Mouse (Mus musculus): ENCODE results near the gene Rnaset2a. TPM values are rescaled to one million over a fixed set of nuclear protein-coding genes. Genes with fewer than 3 reads are reported as not detected.
"Not testable (repeated sequence)": the region's sequence is repeated elsewhere in the genome, so short reads cannot be mapped to it uniquely, and the experiment has no call there.

The Rnaset2a gene
- total and polyA plus RNA-seq, 2 experiments from 2014 or later, result 12.6 to 16.8 TPM

- no peaks in the 10 kb centered on the region for H3K4me1 ChIP-seq (ENCODE audit: insufficient read depth)
- no peak overlapping the region for H3K4me3 ChIP-seq (ENCODE audit: low read depth, low read length)
- H3K36me3 ChIP-seq (ENCODE audit: insufficient read depth), result peaks cover 48% of the 10 kb centered on the region
- ATAC-seq (no peak), DNase-seq (no peak)
- no peak overlapping the region for H3K27ac ChIP-seq (ENCODE audit: low read depth, low read length)
- no peak for TF ChIP-seq CTCF (IDR thresholded peaks at IDR 0.05; ENCODE audit: low read depth)
- H3K27me3 ChIP-seq (ENCODE audit: insufficient read depth, low read length), result no peaks in the 10 kb centered on the region
- 75% methylated on average over 4 of the region's 4 CpGs for WGBS
- H3K9ac ChIP-seq, result no peak overlapping the region
- H3K9me3 ChIP-seq (ENCODE audit: low read length), result no peaks in the 10 kb centered on the region
- no peak overlapping the region for H3K4me2 ChIP-seq (ENCODE audit: low read depth)
Observed at GRCm38 (mm10) chr17:8171081-8171480, 23.2 kb upstream of the Rnaset2a start.

- no peak for ATAC-seq
- Histone ChIP-seq H3K4me1 (ENCODE audit: insufficient read depth) (no peaks in the 10 kb centered on the region), H3K9ac (no peak overlapping the region), H3K9me3 (ENCODE audit: low read length) (no peaks in the 10 kb centered on the region), H3K4me2 (ENCODE audit: low read depth) (no peak overlapping the region), H3K27me3 (ENCODE audit: insufficient read depth, low read length) (no peaks in the 10 kb centered on the region), H3K36me3 (ENCODE audit: insufficient read depth) (peaks cover 43% of the 10 kb centered on the region), H3K4me3 (ENCODE audit: low read depth, low read length) (no peak overlapping the region), H3K27ac (ENCODE audit: low read depth, low read length) (no peak overlapping the region)
- no peak for DNase-seq
- 93% methylated on average over 7 of the region's 7 CpGs for WGBS
- no peak for TF ChIP-seq CTCF (IDR thresholded peaks at IDR 0.05; ENCODE audit: low read depth)
Observed at GRCm38 (mm10) chr17:8170331-8170730, 22.4 kb upstream of the Rnaset2a start.

DNA sequence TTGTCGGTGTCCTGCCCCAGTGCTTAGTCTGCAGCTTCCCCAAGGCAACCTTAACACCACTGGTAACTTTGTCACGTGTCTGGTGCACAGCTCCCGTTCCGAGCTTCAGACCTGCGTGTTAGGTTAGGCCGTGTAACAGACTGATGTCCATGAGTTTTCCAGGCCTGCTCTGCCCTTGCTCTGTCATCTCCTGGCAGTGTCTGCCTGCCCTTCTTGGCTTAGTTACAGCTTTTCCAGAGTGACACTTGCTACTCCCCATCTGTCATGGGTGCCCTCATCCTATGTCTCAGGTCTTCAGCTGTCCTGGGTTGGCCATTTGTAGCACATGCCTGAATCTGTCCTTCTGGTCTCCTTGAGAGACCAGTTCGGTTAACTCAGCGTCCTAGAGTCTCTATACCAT, 19.5 kb upstream of the Rnaset2a start:
- H3K9me3 ChIP-seq (ENCODE audit: low read length); H3K4me3 ChIP-seq (ENCODE audit: low read depth, low read length); H3K9ac ChIP-seq; DNase-seq; ATAC-seq; H3K4me1 ChIP-seq (ENCODE audit: insufficient read depth); H3K27me3 ChIP-seq (ENCODE audit: insufficient read depth, low read length); H3K27ac ChIP-seq (ENCODE audit: low read depth, low read length); H3K4me2 ChIP-seq (ENCODE audit: low read depth): not testable (repeated sequence)
- H3K36me3 ChIP-seq (ENCODE audit: insufficient read depth), result peaks cover 19% of the 10 kb centered on the region
- WGBS, result 89% methylated on average over 6 of the region's 8 CpGs

DNA sequence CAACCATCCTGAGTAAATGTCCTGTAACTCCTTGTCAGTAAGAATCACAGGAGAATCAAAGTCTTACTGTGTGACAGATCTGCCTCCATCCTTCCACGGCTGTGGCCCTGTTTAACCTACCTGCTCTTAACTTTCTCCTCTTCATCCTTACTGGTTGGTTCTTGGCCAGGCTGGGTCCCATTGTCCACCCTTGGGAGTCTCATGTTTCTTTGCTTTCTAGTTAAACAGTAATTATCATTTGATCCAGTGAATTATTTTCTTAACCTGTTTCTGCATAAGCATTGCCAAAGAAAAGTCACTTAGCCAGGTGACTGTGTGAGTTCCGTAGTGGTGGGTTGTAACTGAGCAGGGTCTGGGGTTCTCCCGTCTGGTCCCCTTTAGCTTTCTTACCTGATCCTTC, 18.6 kb upstream of the Rnaset2a start:
- Histone ChIP-seq H3K36me3 (ENCODE audit: insufficient read depth) (peaks cover 14% of the 10 kb centered on the region), H3K4me2 (ENCODE audit: low read depth) (peak overlapping the region; percentile 42)
- not testable (repeated sequence) for H3K4me1 ChIP-seq (ENCODE audit: insufficient read depth); H3K27me3 ChIP-seq (ENCODE audit: insufficient read depth, low read length); H3K4me3 ChIP-seq (ENCODE audit: low read depth, low read length); H3K9ac ChIP-seq; H3K27ac ChIP-seq (ENCODE audit: low read depth, low read length); DNase-seq; H3K9me3 ChIP-seq (ENCODE audit: low read length); ATAC-seq
- 80% methylated on average over 1 of the region's 3 CpGs for WGBS

DNA sequence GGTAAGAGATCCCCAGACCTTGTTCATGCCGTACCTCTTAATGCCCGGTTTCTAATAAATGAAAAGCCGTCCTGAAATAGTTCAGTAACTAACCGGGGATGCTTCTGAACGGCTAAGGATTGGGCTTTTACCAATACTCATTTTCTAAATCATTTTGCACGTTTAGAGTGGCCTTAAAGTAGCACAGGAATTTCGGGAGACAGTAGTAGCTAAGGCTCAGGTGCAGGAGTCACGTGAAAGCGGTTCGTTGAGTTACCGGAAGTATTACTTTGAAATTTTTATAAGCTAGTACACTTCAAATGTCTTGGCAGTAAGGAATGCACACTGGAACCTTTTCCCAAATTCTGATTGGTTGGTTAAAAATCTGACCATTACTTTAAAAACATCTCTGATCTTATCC, 18.1 kb upstream of the Rnaset2a start:
- DNase-seq; H3K4me1 ChIP-seq (ENCODE audit: insufficient read depth); H3K9me3 ChIP-seq (ENCODE audit: low read length); ATAC-seq; H3K27ac ChIP-seq (ENCODE audit: low read depth, low read length); H3K27me3 ChIP-seq (ENCODE audit: insufficient read depth, low read length); H3K9ac ChIP-seq: not testable (repeated sequence)
- peaks cover 14% of the 10 kb centered on the region for H3K36me3 ChIP-seq (ENCODE audit: insufficient read depth)
- H3K4me3 ChIP-seq (ENCODE audit: low read depth, low read length), result peak overlapping the region; percentile 45
- H3K4me2 ChIP-seq (ENCODE audit: low read depth), result peak overlapping the region; percentile 42
- 0% methylated on average over 11 of the region's 11 CpGs for WGBS

DNA sequence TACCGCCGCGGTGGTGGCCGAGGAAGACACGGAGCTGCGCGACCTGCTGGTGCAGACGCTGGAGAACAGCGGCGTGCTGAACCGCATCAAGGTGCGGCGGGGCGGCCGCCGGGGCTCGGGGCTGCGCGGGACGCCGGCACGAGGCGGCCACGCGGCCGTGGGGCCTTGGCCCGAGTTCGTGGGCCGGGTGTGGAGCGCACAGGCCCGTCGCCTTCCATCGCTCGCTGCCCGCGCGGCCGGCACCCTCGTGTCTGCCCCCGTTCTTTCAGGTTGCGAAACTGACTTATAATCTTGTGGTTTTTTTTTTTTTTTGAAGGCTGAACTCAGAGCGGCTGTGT, 17.7 kb upstream of the Rnaset2a start:
- peaks cover 12% of the 10 kb centered on the region for H3K36me3 ChIP-seq (ENCODE audit: insufficient read depth)
- not testable (repeated sequence) for H3K27me3 ChIP-seq (ENCODE audit: insufficient read depth, low read length); H3K9ac ChIP-seq; H3K4me1 ChIP-seq (ENCODE audit: insufficient read depth); ATAC-seq; H3K27ac ChIP-seq (ENCODE audit: low read depth, low read length); H3K9me3 ChIP-seq (ENCODE audit: low read length)
- DNase-seq, result peak; percentile 13
- peak overlapping the region; percentile 45 for H3K4me3 ChIP-seq (ENCODE audit: low read depth, low read length)
- WGBS, result 1% methylated on average over 37 of the region's 42 CpGs
- H3K4me2 ChIP-seq (ENCODE audit: low read depth), result peak overlapping the region; percentile 42

DNA sequence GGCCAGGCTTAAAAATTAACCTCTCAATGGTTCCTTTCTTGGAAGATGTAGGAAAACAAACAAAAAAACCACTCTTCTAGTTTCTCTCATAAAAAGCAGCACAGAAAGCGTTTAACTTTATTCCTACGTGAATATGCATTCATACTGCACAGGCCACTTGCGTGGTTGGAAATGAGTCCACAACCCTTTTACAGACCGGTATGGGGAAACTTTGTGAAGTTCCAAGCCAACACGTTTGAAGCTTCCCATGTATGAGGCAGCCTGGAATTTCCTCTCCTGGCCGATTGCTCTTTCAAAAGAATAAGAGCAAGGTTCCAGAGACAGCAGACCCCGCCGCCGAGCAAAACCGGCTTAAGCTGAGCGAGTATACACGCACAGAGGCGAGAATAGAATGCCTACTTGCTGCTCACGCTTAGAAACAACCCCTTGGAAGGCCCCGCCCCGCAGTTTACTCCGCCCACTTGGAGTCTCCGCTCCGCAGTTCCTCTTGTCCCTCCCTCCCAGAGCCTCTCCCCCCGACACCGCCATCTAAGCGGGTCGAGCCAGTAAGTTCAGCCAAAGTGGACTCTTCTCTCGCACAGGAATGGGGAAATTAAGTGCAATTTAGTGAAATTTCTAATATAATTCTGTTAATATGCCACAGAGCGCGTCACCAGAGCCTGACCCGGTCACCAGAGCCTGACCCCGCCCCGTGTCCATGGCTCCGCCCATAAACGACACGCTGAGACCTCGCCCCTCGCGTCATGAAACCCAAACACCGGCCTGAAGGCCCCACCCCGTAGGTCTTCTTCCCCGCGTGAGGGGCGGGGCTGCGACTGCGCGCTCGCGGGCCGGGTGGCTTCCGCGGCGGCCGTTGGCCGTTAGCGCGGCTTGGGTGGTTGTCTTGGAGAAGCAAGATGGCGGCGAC, 17.1 kb upstream of the Rnaset2a start, which contains the start of gene Fgfr1op:
TSS of gene Fgfr1op (plus strand) at position 801 of the 907 bp plus-strand sequence.
- not testable (repeated sequence) for H3K9ac ChIP-seq; H3K27me3 ChIP-seq (ENCODE audit: insufficient read depth, low read length); H3K4me1 ChIP-seq (ENCODE audit: insufficient read depth); H3K36me3 ChIP-seq (ENCODE audit: insufficient read depth); H3K9me3 ChIP-seq (ENCODE audit: low read length); H3K27ac ChIP-seq (ENCODE audit: low read depth, low read length)
- H3K4me3 ChIP-seq (ENCODE audit: low read depth, low read length), result peak within 1 kb of the TSS; percentile 45
- under 1% methylated on average over 12 of the region's 55 CpGs for WGBS
- ATAC-seq (peak; percentile 97), DNase-seq (peak; percentile 24)
- H3K4me2 ChIP-seq (ENCODE audit: low read depth), result peak within 1 kb of the TSS; percentile 42

Data from forebrain, postnatal 0 days (tissue).